Mouse (Mus musculus) midbrain, embryonic 16.5 days (tissue): ENCODE data around the gene E130308A19Rik. TPM values are rescaled to one million over a fixed set of nuclear protein-coding genes. Genes with fewer than 3 reads are reported as not detected.
"Not testable (repeated sequence)": the region's sequence is repeated elsewhere in the genome, so short reads cannot be mapped to it uniquely, and the experiment has no call there.

Experiments
- ATAC-seq: fragments of 200-750 bp; cut with Nextera tagmentation; 2 replicates; pipeline ENCODE4 v1.8.0; 2017; ENCODE audit warnings: moderate TSS enrichment
- H3K27ac ChIP-seq: fragments of 300-500 bp; sonication (generic); 2 replicates; pipeline ENCODE4 v1.5.1; 2014; ENCODE audit warnings: mild to moderate bottlenecking, low read length, mixed read lengths
- H3K27me3 ChIP-seq: fragments of 300-500 bp; sonication (generic); 2 replicates; pipeline ENCODE4 v1.6.1; 2014; ENCODE audit warnings: low read depth, low read length, mixed read lengths; ENCODE audit not compliant: control insufficient read depth, insufficient read depth
- H3K36me3 ChIP-seq: fragments of 300-500 bp; sonication (generic); 2 replicates; pipeline ENCODE4 v1.6.1; 2014; ENCODE audit warnings: mild to moderate bottlenecking, low read length, moderate library complexity, mixed read lengths; ENCODE audit not compliant: control insufficient read depth, insufficient read depth
- H3K4me1 ChIP-seq: fragments of 300-500 bp; sonication (generic); 2 replicates; pipeline ENCODE4 v1.6.1; 2014; ENCODE audit warnings: mild to moderate bottlenecking, low read length, mixed read lengths; ENCODE audit not compliant: control insufficient read depth, insufficient read depth
- H3K4me2 ChIP-seq: fragments of 300-500 bp; sonication (generic); 2 replicates; pipeline ENCODE4 v1.6.1; 2014; ENCODE audit warnings: mild to moderate bottlenecking, low read length, mixed read lengths
- H3K4me3 ChIP-seq: fragments of 300-500 bp; sonication (generic); 2 replicates; pipeline ENCODE4 v1.5.1; 2014; ENCODE audit warnings: low read depth, mild to moderate bottlenecking, low read length, moderate library complexity, mixed read lengths
- H3K9ac ChIP-seq: fragments of 300-500 bp; sonication (generic); 2 replicates; pipeline ENCODE4 v1.6.1; 2014; ENCODE audit warnings: low read depth, low read length, mixed read lengths
- H3K9me3 ChIP-seq: fragments of 300-500 bp; sonication (generic); replicated peaks from 2 replicates; pipeline ENCODE4 v1.6.1; 2014; ENCODE audit warnings: mild to moderate bottlenecking, low read length, mixed read lengths; ENCODE audit not compliant: control insufficient read depth, poor library complexity, severe bottlenecking
- WGBS: fragments of 180-500 bp; shearing (Covaris S2); extraction: QIAGEN DNeasy Blood & Tissue Kit; methylation state at CpG from one replicate; pipeline ENCODE4 v1.1.7; 2014; 5-methylcytosine and 5-hydroxymethylcytosine counted together
- polyA plus RNA-seq: library from polyadenylated mRNA; unstranded; fragments of >200 nt; fragmentation: Nextera tagmentation; extraction: Ambion mirVana; gene quantifications from 2 replicates; pipeline ENCODE4 v1.2.1, GENCODE M21; 2015

E130308A19Rik gene
- polyA plus RNA-seq, 1 experiment from 2014 or later = 38.1 TPM

DNA sequence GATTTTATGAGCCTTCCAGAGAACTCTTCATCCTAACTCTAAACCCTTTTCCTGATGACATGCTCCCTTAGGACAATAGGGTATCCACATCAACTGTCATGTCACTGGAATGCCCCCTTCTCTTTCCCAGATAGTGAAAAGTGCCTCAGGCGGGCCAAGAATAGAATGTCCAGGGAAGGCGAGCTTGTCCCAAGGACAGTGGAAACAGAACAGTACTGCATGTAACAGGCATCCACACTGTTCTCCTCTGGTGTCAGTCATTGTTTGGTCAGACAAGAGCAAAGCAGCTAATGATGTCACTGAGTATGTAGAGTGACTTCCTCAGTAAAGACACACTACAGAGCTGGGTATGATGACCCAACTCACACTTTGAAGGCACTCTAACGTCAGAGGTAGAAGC, 151.8 kb downstream of the E130308A19Rik start:
- H3K27me3 ChIP-seq = no peaks in the 10 kb centered on the region
- H3K9me3 ChIP-seq = no peaks in the 10 kb centered on the region
- no peak overlapping the region for H3K9ac ChIP-seq
- 76% methylated on average over 3 of the region's 3 CpGs for WGBS
- no peak overlapping the region for H3K27ac ChIP-seq
- peaks cover 3% of the 10 kb centered on the region for H3K36me3 ChIP-seq
- peaks cover 11% of the 10 kb centered on the region for H3K4me1 ChIP-seq
- ATAC-seq = no peak
- H3K4me2 ChIP-seq = no peak overlapping the region
- H3K4me3 ChIP-seq = no peak overlapping the region

GRCm38 (mm10) chr4:59780568-59780967, 154.6 kb downstream of the E130308A19Rik start:
- Histone ChIP-seq H3K27me3 (no peaks in the 10 kb centered on the region), H3K36me3 (no peaks in the 10 kb centered on the region), H3K9me3 (no peaks in the 10 kb centered on the region), H3K4me1 (peaks cover 11% of the 10 kb centered on the region), H3K9ac (no peak overlapping the region), H3K4me2 (no peak overlapping the region), H3K27ac (no peak overlapping the region), H3K4me3 (no peak overlapping the region)
- WGBS = 17% methylated on average over 1 of the region's 1 CpGs
- no peak for ATAC-seq

DNA sequence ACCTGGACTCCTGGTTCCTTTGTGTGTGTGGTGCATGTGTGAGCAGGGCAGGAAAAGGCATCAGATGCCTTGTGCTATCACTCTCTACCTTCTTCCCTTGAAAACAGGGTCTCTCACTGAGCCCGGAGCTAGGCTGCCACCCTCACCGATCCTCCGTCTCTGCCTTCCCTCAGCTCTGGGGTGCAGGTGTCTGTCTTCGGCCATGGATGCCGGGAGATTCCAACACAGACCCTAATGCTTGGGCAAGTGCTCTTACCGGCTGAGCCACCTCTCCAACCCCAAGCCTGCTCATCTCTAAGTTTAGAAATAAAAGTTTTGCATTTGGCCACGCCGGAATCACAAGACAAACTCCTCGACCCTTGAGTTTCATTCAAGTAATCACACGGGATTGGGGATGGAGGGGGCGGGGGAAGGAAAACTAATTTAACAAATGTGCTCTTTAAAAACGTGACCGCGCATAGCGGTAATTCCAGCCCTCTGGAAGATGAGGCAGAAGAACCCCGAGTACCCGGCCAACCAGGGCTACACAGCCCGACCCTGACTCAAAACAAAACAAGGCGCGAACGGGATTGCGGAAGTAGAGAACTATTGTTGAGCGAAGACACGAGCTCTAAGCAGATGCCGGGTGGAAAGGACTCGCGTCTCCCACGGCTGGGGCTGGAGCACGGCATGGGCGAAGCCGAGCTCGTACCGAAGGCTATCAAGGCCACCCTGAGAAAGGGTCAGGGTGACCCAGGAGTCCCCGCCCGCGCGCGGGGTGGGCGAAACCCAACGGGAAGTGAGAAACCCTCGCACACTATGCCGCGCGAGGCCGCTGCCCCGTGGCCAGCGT, 157.1 kb downstream of the E130308A19Rik start:
- Histone ChIP-seq H3K4me2 (peak overlapping the region; percentile 65), H3K27ac (peak overlapping the region; percentile 23), H3K36me3 (no peaks in the 10 kb centered on the region), H3K4me3 (peak overlapping the region; percentile 68), H3K27me3 (no peaks in the 10 kb centered on the region), H3K4me1 (peaks cover 11% of the 10 kb centered on the region), H3K9ac (peak overlapping the region; percentile 71), H3K9me3 (no peaks in the 10 kb centered on the region)
- WGBS = under 1% methylated on average over 47 of the region's 47 CpGs
- peak; percentile 62 for ATAC-seq

DNA sequence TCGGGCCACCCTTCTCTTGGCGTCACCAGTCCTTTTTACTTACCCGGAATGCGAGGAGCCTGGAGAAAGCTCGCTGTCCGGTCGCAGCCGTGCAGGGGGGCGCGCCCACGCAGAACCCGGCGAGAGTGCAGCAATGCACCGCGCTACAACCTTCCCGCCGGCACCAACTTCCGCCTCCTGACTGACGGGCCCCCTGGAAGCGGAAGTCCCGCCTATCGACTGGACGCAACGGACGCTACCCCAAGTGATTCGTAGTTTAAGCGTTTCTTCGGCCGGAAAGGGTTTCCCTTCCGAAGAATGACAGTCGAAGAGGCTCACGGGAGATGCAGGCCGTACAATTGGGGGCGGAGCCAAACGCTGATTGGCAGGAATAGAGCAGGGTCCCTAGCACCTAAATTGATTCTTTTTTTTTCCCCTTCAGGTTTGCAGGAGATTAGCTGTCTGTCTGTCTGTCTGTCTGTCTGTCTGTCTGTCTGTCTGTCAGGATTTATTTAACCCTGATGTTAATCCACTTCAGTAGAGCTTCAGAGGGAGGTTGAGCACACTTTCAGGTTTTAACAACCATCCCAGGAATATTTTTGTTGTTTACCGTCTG, 157.8 kb downstream of the E130308A19Rik start:
- no peaks in the 10 kb centered on the region for H3K9me3 ChIP-seq
- under 1% methylated on average over 36 of the region's 36 CpGs for WGBS
- H3K4me3 ChIP-seq = peak overlapping the region; percentile 68
- peak overlapping the region; percentile 71 for H3K9ac ChIP-seq
- peak overlapping the region; percentile 65 for H3K4me2 ChIP-seq
- H3K4me1 ChIP-seq = peaks cover 11% of the 10 kb centered on the region
- no peaks in the 10 kb centered on the region for H3K27me3 ChIP-seq
- peak; percentile 98 for ATAC-seq
- no peaks in the 10 kb centered on the region for H3K36me3 ChIP-seq
- H3K27ac ChIP-seq = peak overlapping the region; percentile 42

DNA sequence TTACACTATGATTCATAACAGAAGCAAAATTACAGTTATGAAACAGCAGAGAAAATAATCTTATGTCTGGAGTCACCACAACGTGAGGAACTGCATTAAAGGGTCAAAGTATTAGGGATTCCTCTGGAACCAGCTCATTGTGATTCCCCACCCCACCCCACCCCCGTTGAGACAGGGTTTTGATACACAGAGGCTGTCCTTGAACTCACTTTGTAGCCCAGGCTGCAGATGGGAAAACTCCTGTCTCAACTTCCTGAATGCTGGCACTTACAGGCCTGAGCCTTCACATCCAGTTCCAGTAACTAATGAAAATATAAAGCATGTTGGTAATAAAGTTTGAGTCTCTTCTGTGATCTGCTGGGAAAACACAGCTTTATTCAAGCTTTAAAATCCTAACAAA, 159.4 kb downstream of the E130308A19Rik start:
- no peak for ATAC-seq
- Histone ChIP-seq H3K4me3 (no peak overlapping the region), H3K9me3 (no peaks in the 10 kb centered on the region), H3K36me3 (no peaks in the 10 kb centered on the region), H3K4me2 (no peak overlapping the region), H3K27ac (no peak overlapping the region), H3K27me3 (no peaks in the 10 kb centered on the region), H3K9ac (no peak overlapping the region), H3K4me1 (peaks cover 11% of the 10 kb centered on the region)
- WGBS = 21% methylated on average over 2 of the region's 2 CpGs

DNA sequence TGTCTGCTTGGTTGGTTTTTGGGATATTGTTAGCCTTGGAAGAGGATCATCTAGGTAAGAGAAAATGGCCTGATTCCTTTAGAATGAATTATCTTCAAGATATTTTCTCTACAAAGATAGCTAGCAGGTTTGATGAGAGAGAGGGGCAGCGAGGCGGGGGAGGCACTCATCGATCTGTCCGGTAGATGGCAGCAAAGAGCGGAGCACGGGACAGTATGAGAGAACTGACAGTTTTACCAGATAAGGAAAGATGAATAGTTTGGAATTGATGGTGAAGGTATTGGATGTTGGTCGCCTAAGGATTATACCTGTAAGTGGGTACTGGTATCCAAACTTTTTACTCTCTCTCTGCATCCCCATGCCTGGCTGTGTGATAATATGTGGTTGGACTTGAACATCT, 160.7 kb downstream of the E130308A19Rik start:
- peaks cover 8% of the 10 kb centered on the region for H3K4me1 ChIP-seq
- no peaks in the 10 kb centered on the region for H3K9me3 ChIP-seq
- H3K4me3 ChIP-seq = no peak overlapping the region
- no peak overlapping the region for H3K27ac ChIP-seq
- H3K4me2 ChIP-seq = no peak overlapping the region
- WGBS = 1% methylated on average over 7 of the region's 7 CpGs
- H3K27me3 ChIP-seq = no peaks in the 10 kb centered on the region
- no peak overlapping the region for H3K9ac ChIP-seq
- no peaks in the 10 kb centered on the region for H3K36me3 ChIP-seq
- peak; percentile 15; the same call in 1 of the 2 replicates for ATAC-seq

DNA sequence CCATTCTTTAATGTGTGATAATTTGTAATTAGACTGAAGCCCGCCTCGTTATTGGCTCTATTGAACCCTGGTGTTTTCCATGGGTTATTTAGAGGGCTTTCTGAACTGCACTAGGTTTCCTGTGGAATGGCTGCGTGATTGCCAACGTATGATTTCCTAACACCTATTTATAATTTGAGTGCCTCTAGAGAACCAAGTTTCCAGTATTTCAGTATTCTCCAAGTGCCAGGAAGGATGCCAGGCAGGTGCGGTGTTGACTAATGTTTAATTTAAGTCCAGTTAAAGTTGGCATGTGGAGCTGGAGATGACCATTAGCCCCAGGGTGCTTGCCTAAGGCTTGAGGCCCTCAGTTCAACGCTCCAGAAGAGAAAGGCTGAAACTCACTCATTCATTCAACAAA, 161.1 kb downstream of the E130308A19Rik start:
- no peak for ATAC-seq
- H3K9me3 ChIP-seq = no peaks in the 10 kb centered on the region
- H3K4me2 ChIP-seq = no peak overlapping the region
- H3K36me3 ChIP-seq = no peaks in the 10 kb centered on the region
- no peaks in the 10 kb centered on the region for H3K27me3 ChIP-seq
- peaks cover 4% of the 10 kb centered on the region for H3K4me1 ChIP-seq
- H3K9ac ChIP-seq = no peak overlapping the region
- WGBS = 69% methylated on average over 6 of the region's 6 CpGs
- H3K4me3 ChIP-seq = no peak overlapping the region
- H3K27ac ChIP-seq = no peak overlapping the region

DNA sequence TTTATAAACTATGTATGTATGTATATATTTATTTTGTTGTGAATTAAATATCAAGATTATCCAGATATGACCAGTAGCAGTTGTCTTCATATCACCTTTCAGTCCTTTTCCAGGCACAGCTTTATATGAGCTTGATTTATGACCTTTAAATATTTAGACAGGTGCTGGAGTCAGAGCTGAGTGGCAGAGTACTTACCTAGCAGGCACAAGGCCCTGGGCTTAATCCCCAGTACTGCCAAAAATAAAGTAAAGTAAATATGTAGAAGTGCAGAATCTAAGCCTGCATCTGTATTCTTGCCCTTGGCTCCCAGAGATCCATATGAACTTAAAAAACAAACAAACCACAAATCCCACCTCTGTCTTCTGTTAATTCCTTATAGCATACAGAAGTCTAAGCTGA, 163.0 kb downstream of the E130308A19Rik start:
- H3K27me3 ChIP-seq = no peaks in the 10 kb centered on the region
- H3K4me2 ChIP-seq = no peak overlapping the region
- no peak for ATAC-seq
- H3K9ac ChIP-seq = no peak overlapping the region
- H3K9me3 ChIP-seq = no peaks in the 10 kb centered on the region
- H3K4me3 ChIP-seq = no peak overlapping the region
- no peak overlapping the region for H3K27ac ChIP-seq
- no peaks in the 10 kb centered on the region for H3K4me1 ChIP-seq
- H3K36me3 ChIP-seq = no peaks in the 10 kb centered on the region

GRCm38 (mm10) chr4:59793626-59794025, 167.6 kb downstream of the E130308A19Rik start:
- not testable (repeated sequence) for H3K27ac ChIP-seq, H3K27me3 ChIP-seq, H3K36me3 ChIP-seq, ATAC-seq, H3K9me3 ChIP-seq, H3K4me2 ChIP-seq, H3K4me1 ChIP-seq, H3K4me3 ChIP-seq, H3K9ac ChIP-seq
- 95% methylated on average over 2 of the region's 2 CpGs for WGBS
